Mouse (Mus musculus) bone marrow, adult 2 months (tissue): ENCODE measurements around the gene Vim. TPM values are rescaled to one million over a fixed set of nuclear protein-coding genes. Genes with fewer than 3 reads are reported as not detected.
A peak's percentile ranks its signal among the peaks of the same experiment; 100 is the strongest.

Experiments used
- H3K27ac ChIP-seq: fragments of 200-500 bp; 2 replicates; pipeline ENCODE4 v1.5.1; 2012; ENCODE audit warnings: low read depth, mild to moderate bottlenecking, control low read depth, inconsistent platforms, low read length; ENCODE audit not compliant: control insufficient read depth, poor library complexity, insufficient read depth
- H3K4me1 ChIP-seq: fragments of 200-500 bp; 2 replicates; pipeline ENCODE4 v1.6.1; 2011; ENCODE audit warnings: low read length; ENCODE audit not compliant: control insufficient read depth, insufficient read depth
- H3K4me3 ChIP-seq: fragments of 200-500 bp; replicated peaks from 2 replicates; pipeline ENCODE3; 2011; ENCODE audit warnings: mild to moderate bottlenecking, low read depth, low read length, control low read depth; ENCODE audit not compliant: control insufficient read depth
- CTCF ChIP-seq: fragments of 200-500 bp; IDR thresholded peaks from 2 replicates; pipeline ENCODE4 v1.5.1; 2011; ENCODE audit warnings: low read length, control low read depth; ENCODE audit not compliant: control insufficient read depth, insufficient read depth
- POLR2A ChIP-seq: fragments of 200-500 bp; IDR thresholded peaks from 2 replicates; pipeline ENCODE4 v1.6.1; 2011; ENCODE audit warnings: low read depth, mild to moderate bottlenecking, control low read depth, low read length, borderline replicate concordance; ENCODE audit not compliant: control insufficient read depth
- WGBS: fragments of 180-500 bp; shearing (Covaris S2); methylation state at CpG from one replicate; pipeline ENCODE4 v1.1.7; 2018; 5-methylcytosine and 5-hydroxymethylcytosine counted together
- polyA plus RNA-seq: library from polyadenylated mRNA; stranded (reverse); fragments of >200 nt; gene quantifications from 2 replicates; pipeline ENCODE4 v1.2.4, GENCODE M21; 2011; ENCODE audit warnings: low replicate concordance; ENCODE audit not compliant: missing spikeins, insufficient read depth, insufficient read length

Vim gene
- polyA plus RNA-seq, 1 experiment: 238 TPM

GRCm38 (mm10) chr2:13572647-13573407 lies 900 bp upstream of the Vim start:
- Histone ChIP-seq H3K4me1 (no peaks in the 10 kb centered on the region; the same call in 1 of the 2 replicates), H3K4me3 (peak overlapping the region; percentile 13), H3K27ac (peak overlapping the region; percentile 95; the same call in 1 of the 2 replicates)
- WGBS: 4% methylated on average over 12 of the region's 12 CpGs
- TF ChIP-seq CTCF: no peak

GRCm38 (mm10) chr2:13574066-13574800 lies 506 bp downstream of the Vim start:
- Histone ChIP-seq H3K4me1 (no peaks in the 10 kb centered on the region; the same call in 1 of the 2 replicates), H3K4me3 (peak overlapping the region; percentile 95), H3K27ac (peak overlapping the region; percentile 95)
- TF ChIP-seq POLR2A (peak; percentile 71; the same call in 1 of the 2 replicates), CTCF (0 out of 2 replicates have a peak, but pooled peaks have one; percentile 11)
- under 1% methylated on average over 46 of the region's 46 CpGs for WGBS

GRCm38 (mm10) chr2:13574801-13575150 lies 1.0 kb downstream of the Vim start:
- WGBS: under 1% methylated on average over 21 of the region's 21 CpGs
- Histone ChIP-seq H3K4me1 (no peaks in the 10 kb centered on the region; the same call in 1 of the 2 replicates), H3K27ac (peak overlapping the region; percentile 95), H3K4me3 (peak overlapping the region; percentile 95)
- TF ChIP-seq POLR2A (peak; percentile 81; the same call in 1 of the 2 replicates), CTCF (no peak)

GRCm38 (mm10) chr2:13575287-13575801 lies 1.6 kb downstream of the Vim start:
- Histone ChIP-seq H3K4me1 (no peaks in the 10 kb centered on the region; the same call in 1 of the 2 replicates), H3K27ac (peak overlapping the region; percentile 95), H3K4me3 (peak overlapping the region; percentile 95)
- no peak for TF ChIP-seq POLR2A
- peak; percentile 22; the same call in 1 of the 2 replicates for TF ChIP-seq CTCF
- under 1% methylated on average over 13 of the region's 13 CpGs for WGBS

- peak overlapping the region; percentile 95 for H3K4me3 ChIP-seq
- H3K4me1 ChIP-seq: no peaks in the 10 kb centered on the region; the same call in 1 of the 2 replicates
- H3K27ac ChIP-seq: no peak overlapping the region
- 23% methylated on average over 6 of the region's 6 CpGs for WGBS
- TF ChIP-seq POLR2A (no peak), CTCF (no peak)
These were observed 2.2 kb downstream of the Vim start for GRCm38 (mm10) chr2:13575926-13576325.

- TF ChIP-seq CTCF (no peak), POLR2A (no peak)
- no peak overlapping the region for H3K4me3 ChIP-seq
- no peaks in the 10 kb centered on the region; the same call in 1 of the 2 replicates for H3K4me1 ChIP-seq
- no peak overlapping the region for H3K27ac ChIP-seq
- 87% methylated on average over 1 of the region's 1 CpGs for WGBS
These were observed 3.7 kb downstream of the Vim start for GRCm38 (mm10) chr2:13577399-13577798.

- no peak overlapping the region for H3K27ac ChIP-seq
- H3K4me3 ChIP-seq: no peak overlapping the region
- TF ChIP-seq POLR2A (no peak), CTCF (no peak)
- no peaks in the 10 kb centered on the region for H3K4me1 ChIP-seq
- WGBS: 86% methylated on average over 14 of the region's 14 CpGs
These were observed 4.9 kb downstream of the Vim start for GRCm38 (mm10) chr2:13578473-13579152.
